Mouse (Mus musculus) neural tube, embryonic 15.5 days (tissue): ENCODE measurements around the gene Cd247. TPM values are rescaled to one million over a fixed set of nuclear protein-coding genes. Genes with fewer than 3 reads are reported as not detected.
A peak's percentile ranks its signal among the peaks of the same experiment; 100 is the strongest.

Source experiments
- ATAC-seq: fragments of 200-750 bp; cut with Nextera tagmentation; 2 replicates; pipeline ENCODE4 v1.8.0; 2017; ENCODE audit warnings: mild to moderate bottlenecking, moderate TSS enrichment, moderate library complexity; ENCODE audit not compliant: low FRiP score
- H3K27ac ChIP-seq: fragments of 300-500 bp; sonication (generic); replicated peaks from 2 replicates; pipeline ENCODE4 v1.5.1; 2015; ENCODE audit warnings: mild to moderate bottlenecking, inconsistent platforms
- H3K27me3 ChIP-seq: fragments of 300-500 bp; sonication (generic); replicated peaks from 2 replicates; pipeline ENCODE4 v1.6.1; 2015; ENCODE audit warnings: inconsistent platforms
- H3K36me3 ChIP-seq: fragments of 300-500 bp; sonication (generic); 2 replicates; pipeline ENCODE4 v1.6.1; 2015; ENCODE audit warnings: inconsistent platforms
- H3K4me1 ChIP-seq: fragments of 300-500 bp; sonication (generic); 2 replicates; pipeline ENCODE4 v1.6.1; 2015; ENCODE audit warnings: inconsistent platforms
- H3K4me2 ChIP-seq: fragments of 300-500 bp; sonication (generic); 2 replicates; pipeline ENCODE4 v1.6.1; 2015; ENCODE audit warnings: inconsistent platforms, mild to moderate bottlenecking, moderate library complexity
- H3K4me3 ChIP-seq: fragments of 300-500 bp; sonication (generic); replicated peaks from 2 replicates; pipeline ENCODE4 v1.5.1; 2015; ENCODE audit warnings: mild to moderate bottlenecking, inconsistent platforms
- H3K9ac ChIP-seq: fragments of 300-500 bp; sonication (generic); replicated peaks from 2 replicates; pipeline ENCODE4 v1.6.1; 2015; ENCODE audit warnings: mild to moderate bottlenecking, inconsistent platforms
- H3K9me3 ChIP-seq: fragments of 300-500 bp; sonication (generic); replicated peaks from 2 replicates; pipeline ENCODE4 v1.6.1; 2016; ENCODE audit warnings: inconsistent platforms
- WGBS: fragments of 180-500 bp; shearing (Covaris S2); methylation state at CpG from one replicate; pipeline ENCODE4 v1.1.7; 2015; ENCODE audit warnings: mixed read lengths; 5-methylcytosine and 5-hydroxymethylcytosine counted together
- polyA plus RNA-seq: library from polyadenylated mRNA; unstranded; fragments of >200 nt; fragmentation: Nextera tagmentation; extraction: Ambion mirVana; gene quantifications from 2 replicates; pipeline ENCODE4 v1.2.1, GENCODE M21; 2015

Cd247 gene
- polyA plus RNA-seq, 1 experiment from 2014 or later = 0.70 TPM

- Histone ChIP-seq H3K9ac (peak within 1 kb of the TSS; percentile 78), H3K4me3 (peak within 1 kb of the TSS; percentile 82), H3K9me3 (no peaks in the 10 kb centered on the region), H3K4me2 (peak within 1 kb of the TSS; percentile 92), H3K36me3 (no peaks in the 10 kb centered on the region), H3K27me3 (peaks cover 19% of the 10 kb centered on the region), H3K27ac (peak within 1 kb of the TSS; percentile 65; the same call in 1 of the 2 replicates), H3K4me1 (peaks cover 21% of the 10 kb centered on the region)
- under 1% methylated on average over 57 of the region's 57 CpGs for WGBS
- ATAC-seq = peak; percentile 99
These were observed 24.7 kb upstream of the Cd247 start, which contains the start of gene Creg1 for GRCm38 (mm10) chr1:165763635-165764372. Gene Creg1 (plus strand): TSS chr1:165763746.

- H3K27me3 ChIP-seq = peaks cover 19% of the 10 kb centered on the region
- no peak overlapping the region for H3K9ac ChIP-seq
- peaks cover 21% of the 10 kb centered on the region for H3K4me1 ChIP-seq
- H3K36me3 ChIP-seq = no peaks in the 10 kb centered on the region
- no peaks in the 10 kb centered on the region for H3K9me3 ChIP-seq
- 54% methylated on average over 9 of the region's 9 CpGs for WGBS
- peak overlapping the region; percentile 82 for H3K4me3 ChIP-seq
- no peak overlapping the region for H3K27ac ChIP-seq
- ATAC-seq = no peak; the same call in 1 of the 2 replicates
- peak overlapping the region; percentile 92 for H3K4me2 ChIP-seq
These were observed 23.9 kb upstream of the Cd247 start for GRCm38 (mm10) chr1:165764571-165764970.

GRCm38 (mm10) chr1:165765041-165765440 lies 23.4 kb upstream of the Cd247 start:
- no peak overlapping the region for H3K9ac ChIP-seq
- H3K27me3 ChIP-seq = peaks cover 19% of the 10 kb centered on the region
- H3K9me3 ChIP-seq = no peaks in the 10 kb centered on the region
- no peak overlapping the region for H3K27ac ChIP-seq
- no peak for ATAC-seq
- peaks cover 21% of the 10 kb centered on the region for H3K4me1 ChIP-seq
- 87% methylated on average over 11 of the region's 11 CpGs for WGBS
- no peak overlapping the region for H3K4me3 ChIP-seq
- H3K36me3 ChIP-seq = no peaks in the 10 kb centered on the region
- H3K4me2 ChIP-seq = peak overlapping the region; percentile 92; the same call in 1 of the 2 replicates

- H3K36me3 ChIP-seq = peaks cover under 1% of the 10 kb centered on the region; the same call in 1 of the 2 replicates
- peaks cover 19% of the 10 kb centered on the region for H3K27me3 ChIP-seq
- H3K4me2 ChIP-seq = no peak overlapping the region
- no peak overlapping the region for H3K9ac ChIP-seq
- H3K9me3 ChIP-seq = no peaks in the 10 kb centered on the region
- H3K4me1 ChIP-seq = peaks cover 21% of the 10 kb centered on the region
- H3K4me3 ChIP-seq = no peak overlapping the region
- no peak overlapping the region for H3K27ac ChIP-seq
- ATAC-seq = no peak
- WGBS = 89% methylated on average over 17 of the region's 17 CpGs
These were observed 22.7 kb upstream of the Cd247 start for GRCm38 (mm10) chr1:165765651-165766294.

GRCm38 (mm10) chr1:165766295-165766890 lies 22.1 kb upstream of the Cd247 start:
- Histone ChIP-seq H3K4me2 (no peak overlapping the region), H3K27ac (no peak overlapping the region), H3K9me3 (no peaks in the 10 kb centered on the region), H3K27me3 (peaks cover 19% of the 10 kb centered on the region), H3K4me1 (peaks cover 22% of the 10 kb centered on the region), H3K9ac (no peak overlapping the region), H3K4me3 (no peak overlapping the region), H3K36me3 (peaks cover 3% of the 10 kb centered on the region; the same call in 1 of the 2 replicates)
- no peak for ATAC-seq
- 94% methylated on average over 7 of the region's 7 CpGs for WGBS

- Histone ChIP-seq H3K4me2 (no peak overlapping the region), H3K9me3 (no peaks in the 10 kb centered on the region), H3K4me3 (no peak overlapping the region), H3K27ac (no peak overlapping the region), H3K4me1 (peaks cover 18% of the 10 kb centered on the region), H3K9ac (no peak overlapping the region), H3K36me3 (peaks cover 3% of the 10 kb centered on the region; the same call in 1 of the 2 replicates), H3K27me3 (peaks cover 20% of the 10 kb centered on the region)
- WGBS = 87% methylated on average over 9 of the region's 9 CpGs
- no peak for ATAC-seq
These were observed 19.5 kb upstream of the Cd247 start for GRCm38 (mm10) chr1:165768894-165769512.

GRCm38 (mm10) chr1:165770181-165770759 lies 18.2 kb upstream of the Cd247 start:
- ATAC-seq = no peak
- H3K9ac ChIP-seq = no peak overlapping the region
- peaks cover 15% of the 10 kb centered on the region for H3K27me3 ChIP-seq
- WGBS = 89% methylated on average over 10 of the region's 10 CpGs
- no peaks in the 10 kb centered on the region for H3K9me3 ChIP-seq
- no peak overlapping the region for H3K4me3 ChIP-seq
- H3K36me3 ChIP-seq = peaks cover 3% of the 10 kb centered on the region; the same call in 1 of the 2 replicates
- peaks cover 6% of the 10 kb centered on the region for H3K4me1 ChIP-seq
- no peak overlapping the region for H3K27ac ChIP-seq
- H3K4me2 ChIP-seq = no peak overlapping the region

- Histone ChIP-seq H3K9ac (no peak overlapping the region), H3K9me3 (no peaks in the 10 kb centered on the region), H3K4me1 (peaks cover 9% of the 10 kb centered on the region), H3K4me3 (no peak overlapping the region), H3K4me2 (peak overlapping the region; percentile 36; the same call in 1 of the 2 replicates), H3K36me3 (peaks cover 3% of the 10 kb centered on the region; the same call in 1 of the 2 replicates), H3K27me3 (peaks cover 10% of the 10 kb centered on the region; the same call in 1 of the 2 replicates), H3K27ac (no peak overlapping the region)
- under 1% methylated on average over 12 of the region's 12 CpGs for WGBS
- peak; percentile 67; the same call in 1 of the 2 replicates for ATAC-seq
These were observed 17.0 kb upstream of the Cd247 start for GRCm38 (mm10) chr1:165771491-165771897.

GRCm38 (mm10) chr1:165771998-165772397 lies 16.5 kb upstream of the Cd247 start:
- H3K27me3 ChIP-seq = peaks cover 8% of the 10 kb centered on the region; the same call in 1 of the 2 replicates
- H3K4me2 ChIP-seq = peak overlapping the region; percentile 36; the same call in 1 of the 2 replicates
- peaks cover 9% of the 10 kb centered on the region for H3K4me1 ChIP-seq
- H3K9ac ChIP-seq = no peak overlapping the region
- no peak overlapping the region for H3K27ac ChIP-seq
- WGBS = 53% methylated on average over 9 of the region's 9 CpGs
- no peak for ATAC-seq
- peaks cover 3% of the 10 kb centered on the region; the same call in 1 of the 2 replicates for H3K36me3 ChIP-seq
- H3K4me3 ChIP-seq = no peak overlapping the region
- no peaks in the 10 kb centered on the region for H3K9me3 ChIP-seq

GRCm38 (mm10) chr1:165775518-165776294 lies 12.8 kb upstream of the Cd247 start:
- Histone ChIP-seq H3K27ac (no peak overlapping the region), H3K4me2 (no peak overlapping the region), H3K4me3 (no peak overlapping the region), H3K36me3 (peaks cover 3% of the 10 kb centered on the region; the same call in 1 of the 2 replicates), H3K9me3 (no peaks in the 10 kb centered on the region), H3K9ac (no peak overlapping the region), H3K4me1 (peaks cover 17% of the 10 kb centered on the region), H3K27me3 (peaks cover 14% of the 10 kb centered on the region)
- peak; percentile 46; the same call in 1 of the 2 replicates for ATAC-seq
- WGBS = 46% methylated on average over 19 of the region's 19 CpGs
